Mouse (Mus musculus) splenic B cell, adult 2 months (primary cell): Measurements from ENCODE around the gene Cdh13.

Experiments
- DNase-seq: peaks from one replicate; pipeline ENCODE4 v3.0.0-alpha.2; 2011; ENCODE audit warnings: low read depth, low spot score
- H3K27me3 ChIP-seq: 2 replicates; pipeline ENCODE4 v1.6.1; 2012; ENCODE audit warnings: mild to moderate bottlenecking, low read length, moderate library complexity, mixed read lengths; ENCODE audit not compliant: control insufficient read depth, poor library complexity, insufficient read depth, severe bottlenecking
- H3K36me3 ChIP-seq: 2 replicates; pipeline ENCODE4 v1.6.1; 2012; ENCODE audit warnings: mild to moderate bottlenecking, low read length, moderate library complexity, mixed read lengths; ENCODE audit not compliant: control insufficient read depth, poor library complexity, insufficient read depth, severe bottlenecking

Cdh13 gene

GRCm38 (mm10) chr8:118803168-118803567 lies 519.6 kb downstream of the Cdh13 start:
- Histone ChIP-seq H3K27me3 (no peaks in the 10 kb centered on the region), H3K36me3 (no peaks in the 10 kb centered on the region)
- DNase-seq: no peak

GRCm38 (mm10) chr8:118809660-118810059 lies 526.1 kb downstream of the Cdh13 start:
- Histone ChIP-seq H3K27me3 (no peaks in the 10 kb centered on the region), H3K36me3 (no peaks in the 10 kb centered on the region)
- no peak for DNase-seq

- no peak for DNase-seq
These were observed 531.5 kb downstream of the Cdh13 start for GRCm38 (mm10) chr8:118815055-118815454.

GRCm38 (mm10) chr8:118826761-118827160 lies 543.2 kb downstream of the Cdh13 start:
- Histone ChIP-seq H3K27me3 (no peaks in the 10 kb centered on the region), H3K36me3 (no peaks in the 10 kb centered on the region)
- DNase-seq: no peak

More at GRCm38 (mm10) chr8:118815055-118815454, 531.5 kb downstream of the Cdh13 start:
- no peaks in the 10 kb centered on the region for H3K36me3 ChIP-seq
- no peaks in the 10 kb centered on the region for H3K27me3 ChIP-seq

GRCm38 (mm10) chr8:118827726-118828125 lies 544.2 kb downstream of the Cdh13 start:
- Histone ChIP-seq H3K36me3 (no peaks in the 10 kb centered on the region), H3K27me3 (no peaks in the 10 kb centered on the region)
- DNase-seq: no peak

- Histone ChIP-seq H3K27me3 (no peaks in the 10 kb centered on the region), H3K36me3 (no peaks in the 10 kb centered on the region)
- DNase-seq: no peak
These were observed 546.8 kb downstream of the Cdh13 start for GRCm38 (mm10) chr8:118830291-118830690.

GRCm38 (mm10) chr8:118831026-118831425 lies 547.5 kb downstream of the Cdh13 start:
- Histone ChIP-seq H3K27me3 (no peaks in the 10 kb centered on the region), H3K36me3 (no peaks in the 10 kb centered on the region)
- DNase-seq: no peak

- H3K27me3 ChIP-seq: no peaks in the 10 kb centered on the region
- no peaks in the 10 kb centered on the region for H3K36me3 ChIP-seq
These were observed 555.3 kb downstream of the Cdh13 start for GRCm38 (mm10) chr8:118838801-118839200.

GRCm38 (mm10) chr8:118845690-118846089 lies 562.2 kb downstream of the Cdh13 start:
- Histone ChIP-seq H3K36me3 (no peaks in the 10 kb centered on the region), H3K27me3 (no peaks in the 10 kb centered on the region)
- no peak for DNase-seq

More at GRCm38 (mm10) chr8:118838801-118839200, 555.3 kb downstream of the Cdh13 start:
- no peak for DNase-seq

GRCm38 (mm10) chr8:118848021-118848420 lies 564.5 kb downstream of the Cdh13 start:
- no peaks in the 10 kb centered on the region for H3K27me3 ChIP-seq
- no peaks in the 10 kb centered on the region for H3K36me3 ChIP-seq
- no peak for DNase-seq

GRCm38 (mm10) chr8:118849515-118849914 lies 566.0 kb downstream of the Cdh13 start:
- Histone ChIP-seq H3K27me3 (no peaks in the 10 kb centered on the region), H3K36me3 (no peaks in the 10 kb centered on the region)
- DNase-seq: no peak

GRCm38 (mm10) chr8:118850381-118850780 lies 566.8 kb downstream of the Cdh13 start:
- peak; percentile 28 for DNase-seq
- Histone ChIP-seq H3K36me3 (no peaks in the 10 kb centered on the region), H3K27me3 (no peaks in the 10 kb centered on the region)

GRCm38 (mm10) chr8:118851361-118851760 lies 567.8 kb downstream of the Cdh13 start:
- Histone ChIP-seq H3K36me3 (no peaks in the 10 kb centered on the region), H3K27me3 (no peaks in the 10 kb centered on the region)
- DNase-seq: peak; percentile 22

- DNase-seq: no peak
- Histone ChIP-seq H3K27me3 (no peaks in the 10 kb centered on the region), H3K36me3 (no peaks in the 10 kb centered on the region)
These were observed 569.3 kb downstream of the Cdh13 start for GRCm38 (mm10) chr8:118852861-118853260.

- DNase-seq: no peak
- H3K36me3 ChIP-seq: no peaks in the 10 kb centered on the region
These were observed 571.1 kb downstream of the Cdh13 start for GRCm38 (mm10) chr8:118854656-118855055.

GRCm38 (mm10) chr8:118866332-118866731 lies 582.8 kb downstream of the Cdh13 start:
- Histone ChIP-seq H3K36me3 (no peaks in the 10 kb centered on the region), H3K27me3 (no peaks in the 10 kb centered on the region)
- DNase-seq: no peak

More at GRCm38 (mm10) chr8:118854656-118855055, 571.1 kb downstream of the Cdh13 start:
- no peaks in the 10 kb centered on the region for H3K27me3 ChIP-seq
